Mouse (Mus musculus): Measurements from ENCODE around the gene Eps8. TPM values are rescaled to one million over a fixed set of nuclear protein-coding genes. Genes with fewer than 3 reads are reported as not detected.

The Eps8 gene
- polyA plus RNA-seq (2015; fragmentation: Nextera tagmentation; extraction: Ambion mirVana) = 34.4 and 49.9 TPM in 2 replicates

DNA sequence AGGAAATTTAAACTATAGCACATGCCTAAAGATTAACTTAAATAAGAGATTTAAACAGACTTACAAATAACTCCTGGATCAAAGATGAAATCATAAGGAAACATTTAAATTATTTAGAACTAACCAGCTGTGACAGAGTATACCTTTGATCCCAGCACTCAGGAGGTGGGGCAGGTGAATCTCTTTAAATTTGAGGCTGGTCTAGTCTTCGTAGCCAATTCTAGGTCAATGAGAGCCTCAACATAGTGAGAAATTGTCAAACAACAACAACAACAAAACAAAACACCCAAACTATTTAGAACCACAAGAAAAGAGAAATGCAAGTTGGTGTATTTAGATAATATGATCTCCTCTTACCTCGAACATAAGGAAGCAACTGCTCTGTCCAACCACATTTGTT lies at the start of gene Eps8:
Gene Eps8, minus strand, starts transcription at position 101 of the 400 bp plus-strand sequence.
- WGBS = 40% methylated on average over 2 of the region's 2 CpGs
- no peaks in the 10 kb centered on the region for H3K9me3 ChIP-seq
- ATAC-seq (ENCODE audit: insufficient number of reproducible peaks, insufficient read depth, low FRiP score, low TSS enrichment, low read depth) = no peak

DNA sequence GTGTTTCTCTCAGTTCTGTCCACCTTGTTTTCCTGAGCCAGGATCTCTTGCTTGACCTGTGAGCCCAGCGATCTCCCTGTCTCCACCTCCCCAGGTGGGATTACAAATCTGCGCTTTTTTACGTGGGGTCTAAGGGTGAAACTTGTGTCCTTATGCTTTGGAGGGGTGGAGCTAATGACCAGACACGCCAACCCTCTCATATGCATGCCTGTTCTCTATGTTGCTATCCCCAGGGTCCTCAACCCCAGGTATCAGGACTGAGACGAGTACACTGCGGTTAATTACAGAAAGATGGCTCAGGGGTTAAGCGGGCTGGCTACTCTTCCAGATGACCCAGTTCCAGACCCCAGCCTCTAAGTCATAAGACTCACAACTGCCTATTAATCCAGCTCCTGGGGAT lies 48.8 kb upstream of the Eps8 start:
- no peaks in the 10 kb centered on the region for H3K4me1 ChIP-seq
- no peak overlapping the region for H3K4me2 ChIP-seq
- H3K27me3 ChIP-seq = no peaks in the 10 kb centered on the region
- no peak for ATAC-seq (ENCODE audit: insufficient number of reproducible peaks, insufficient read depth, low FRiP score, low TSS enrichment, low read depth)
- H3K9me3 ChIP-seq = no peaks in the 10 kb centered on the region
- no peak overlapping the region for H3K27ac ChIP-seq
- no peak overlapping the region for H3K4me3 ChIP-seq
- H3K36me3 ChIP-seq = no peaks in the 10 kb centered on the region
- no peak overlapping the region for H3K9ac ChIP-seq
- 76% methylated on average over 7 of the region's 7 CpGs for WGBS

More for the DNA sequence above, at the start of gene Eps8:
- no peak within 1 kb of the TSS for H3K27ac ChIP-seq
- H3K4me1 ChIP-seq = no peaks in the 10 kb centered on the region
- H3K4me3 ChIP-seq = no peak within 1 kb of the TSS
- H3K4me2 ChIP-seq = no peak within 1 kb of the TSS
- H3K36me3 ChIP-seq = no peaks in the 10 kb centered on the region
- no peaks in the 10 kb centered on the region for H3K27me3 ChIP-seq
- H3K9ac ChIP-seq = no peak within 1 kb of the TSS

DNA sequence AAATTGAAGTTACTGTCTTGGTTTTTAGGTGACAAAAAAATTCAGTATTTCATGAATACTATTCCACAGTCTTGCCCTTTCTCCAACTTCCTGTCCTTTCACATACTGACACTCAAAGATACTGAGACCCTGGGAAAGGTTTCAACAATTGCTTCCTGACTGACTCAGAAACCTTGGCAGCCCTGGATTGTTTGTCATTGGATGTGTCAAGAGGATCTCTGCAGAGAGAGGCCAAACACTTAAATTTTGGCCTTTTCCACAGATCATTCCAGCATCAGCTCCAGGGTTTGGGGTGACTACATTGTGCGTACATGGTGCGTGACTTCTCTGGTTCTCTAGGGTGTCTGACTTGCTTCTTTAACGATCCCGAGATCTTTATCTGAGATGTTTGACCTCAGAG lies 48.2 kb upstream of the Eps8 start:
- 80% methylated on average over 4 of the region's 4 CpGs for WGBS
- Histone ChIP-seq H3K36me3 (no peaks in the 10 kb centered on the region), H3K4me1 (no peaks in the 10 kb centered on the region), H3K4me2 (no peak overlapping the region), H3K27ac (no peak overlapping the region), H3K9ac (no peak overlapping the region), H3K9me3 (no peaks in the 10 kb centered on the region), H3K27me3 (no peaks in the 10 kb centered on the region), H3K4me3 (no peak overlapping the region)
- no peak for ATAC-seq (ENCODE audit: insufficient number of reproducible peaks, insufficient read depth, low FRiP score, low TSS enrichment, low read depth)

DNA sequence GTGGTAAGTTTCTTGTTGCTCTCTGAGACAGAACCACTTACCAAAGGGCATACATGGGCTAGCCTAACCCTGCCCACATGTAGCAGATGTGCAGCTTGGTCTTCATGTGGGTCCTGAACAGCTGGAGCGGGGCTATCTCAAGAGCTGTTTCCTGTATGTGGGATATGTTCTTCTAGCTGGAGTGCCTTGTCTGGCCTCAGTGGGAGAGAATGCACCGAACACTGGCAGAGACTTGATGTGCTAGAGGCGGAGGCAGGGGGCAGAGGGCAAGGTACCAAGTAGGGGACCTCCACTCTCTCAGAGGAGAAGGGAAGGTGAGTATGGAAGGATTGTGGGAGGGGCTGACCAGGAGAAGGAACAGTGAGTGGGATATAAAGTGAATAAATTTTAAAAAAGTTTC lies 47.5 kb upstream of the Eps8 start:
- H3K36me3 ChIP-seq = no peaks in the 10 kb centered on the region
- H3K9me3 ChIP-seq = no peaks in the 10 kb centered on the region
- no peaks in the 10 kb centered on the region for H3K4me1 ChIP-seq
- no peak overlapping the region for H3K4me2 ChIP-seq
- H3K27me3 ChIP-seq = no peaks in the 10 kb centered on the region
- H3K27ac ChIP-seq = no peak overlapping the region
- no peak for ATAC-seq (ENCODE audit: insufficient number of reproducible peaks, insufficient read depth, low FRiP score, low TSS enrichment, low read depth)
- WGBS = 86% methylated on average over 3 of the region's 3 CpGs
- H3K4me3 ChIP-seq = no peak overlapping the region
- H3K9ac ChIP-seq = no peak overlapping the region

DNA sequence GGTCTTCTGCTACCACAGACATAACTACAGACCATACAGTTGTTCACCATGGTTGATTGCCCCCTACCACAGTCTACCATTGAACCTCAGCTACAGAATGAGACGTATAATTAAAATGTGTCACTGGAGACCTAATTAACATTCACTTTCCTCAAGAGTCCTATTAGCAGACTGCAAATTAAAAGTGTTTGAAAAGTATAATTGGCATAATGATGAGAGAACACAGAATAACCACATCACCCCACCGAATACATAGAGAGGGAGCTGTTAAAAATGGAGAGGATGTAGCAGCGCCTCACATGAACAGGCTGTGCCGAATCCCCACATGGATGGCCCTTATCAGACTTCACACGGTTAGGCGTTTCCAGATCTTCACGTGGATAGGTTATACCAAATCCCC lies 44.8 kb upstream of the Eps8 start:
- Histone ChIP-seq H3K9ac (no peak overlapping the region), H3K9me3 (no peaks in the 10 kb centered on the region), H3K36me3 (no peaks in the 10 kb centered on the region), H3K27me3 (no peaks in the 10 kb centered on the region), H3K4me1 (peaks cover 5% of the 10 kb centered on the region), H3K4me3 (no peak overlapping the region), H3K4me2 (no peak overlapping the region), H3K27ac (no peak overlapping the region)
- no peak for ATAC-seq (ENCODE audit: insufficient number of reproducible peaks, insufficient read depth, low FRiP score, low TSS enrichment, low read depth)
- WGBS = 89% methylated on average over 7 of the region's 7 CpGs

DNA sequence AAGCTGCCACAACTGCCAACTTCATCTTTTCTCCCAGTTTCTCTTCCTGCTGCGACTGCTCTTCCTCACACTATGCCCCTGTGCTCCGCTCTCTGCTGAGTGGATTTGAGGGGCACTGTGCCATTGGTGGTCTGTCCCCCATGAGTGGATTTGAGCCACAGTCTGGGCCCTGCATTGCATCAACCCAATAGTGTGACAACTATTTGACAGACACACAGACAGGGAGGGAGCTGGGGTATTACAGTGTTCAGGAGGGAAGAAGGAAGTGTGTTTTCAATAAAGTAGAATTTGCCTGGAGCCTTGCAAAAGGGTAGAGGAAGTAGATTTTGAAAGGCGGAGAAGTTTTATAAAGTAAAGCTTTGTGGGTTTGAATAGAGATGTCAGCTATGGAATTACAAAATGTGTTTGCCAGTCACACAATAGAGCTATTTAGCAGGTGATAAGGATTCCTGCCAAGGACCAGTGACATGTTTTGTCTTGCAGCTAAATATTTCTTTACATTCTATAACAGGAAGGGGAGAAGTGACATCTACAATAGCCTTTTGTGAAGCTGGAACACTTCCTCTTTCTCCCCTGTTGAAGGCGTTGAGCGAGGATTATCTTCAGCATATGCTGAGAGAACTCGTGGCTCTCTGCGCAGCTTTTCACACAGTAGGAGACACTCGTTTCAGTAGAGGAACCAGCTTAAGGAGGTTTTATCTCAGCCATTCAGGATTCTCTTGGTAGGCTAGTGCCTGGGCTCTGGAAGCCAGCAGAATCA lies 41.9 kb upstream of the Eps8 start:
- peaks cover 5% of the 10 kb centered on the region for H3K4me1 ChIP-seq
- H3K27ac ChIP-seq = peak overlapping the region; percentile 60
- no peak overlapping the region for H3K4me3 ChIP-seq
- H3K9ac ChIP-seq = no peak overlapping the region
- ATAC-seq (ENCODE audit: insufficient number of reproducible peaks, insufficient read depth, low FRiP score, low TSS enrichment, low read depth) = no peak
- 55% methylated on average over 8 of the region's 8 CpGs for WGBS
- no peak overlapping the region for H3K4me2 ChIP-seq
- H3K27me3 ChIP-seq = no peaks in the 10 kb centered on the region
- H3K9me3 ChIP-seq = no peaks in the 10 kb centered on the region
- H3K36me3 ChIP-seq = no peaks in the 10 kb centered on the region

DNA sequence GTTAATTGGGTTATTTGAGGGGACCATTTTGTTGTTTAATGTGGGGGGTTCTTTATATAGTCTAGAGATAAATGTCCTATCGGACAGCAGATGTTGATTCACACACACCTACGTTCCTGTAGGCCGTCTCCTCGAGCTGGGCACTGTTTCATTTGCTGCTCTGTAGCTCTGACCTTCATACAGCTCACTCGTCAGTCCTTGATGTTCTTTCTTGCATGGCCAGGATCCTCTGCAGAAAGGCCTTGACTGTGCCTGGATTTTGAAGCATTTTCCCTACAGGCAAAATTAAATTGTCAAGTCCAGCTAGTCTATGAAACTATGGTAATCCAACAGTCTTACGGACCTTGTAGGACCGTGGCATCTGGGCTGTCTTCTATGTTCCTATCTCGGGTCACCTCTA lies 40.4 kb upstream of the Eps8 start:
- H3K36me3 ChIP-seq = no peaks in the 10 kb centered on the region
- no peak overlapping the region for H3K9ac ChIP-seq
- no peaks in the 10 kb centered on the region for H3K27me3 ChIP-seq
- no peaks in the 10 kb centered on the region for H3K9me3 ChIP-seq
- WGBS = 87% methylated on average over 8 of the region's 8 CpGs
- H3K4me1 ChIP-seq = peaks cover 10% of the 10 kb centered on the region
- no peak overlapping the region for H3K4me3 ChIP-seq
- H3K4me2 ChIP-seq = no peak overlapping the region
- H3K27ac ChIP-seq = no peak overlapping the region
- ATAC-seq (ENCODE audit: insufficient number of reproducible peaks, insufficient read depth, low FRiP score, low TSS enrichment, low read depth) = no peak

DNA sequence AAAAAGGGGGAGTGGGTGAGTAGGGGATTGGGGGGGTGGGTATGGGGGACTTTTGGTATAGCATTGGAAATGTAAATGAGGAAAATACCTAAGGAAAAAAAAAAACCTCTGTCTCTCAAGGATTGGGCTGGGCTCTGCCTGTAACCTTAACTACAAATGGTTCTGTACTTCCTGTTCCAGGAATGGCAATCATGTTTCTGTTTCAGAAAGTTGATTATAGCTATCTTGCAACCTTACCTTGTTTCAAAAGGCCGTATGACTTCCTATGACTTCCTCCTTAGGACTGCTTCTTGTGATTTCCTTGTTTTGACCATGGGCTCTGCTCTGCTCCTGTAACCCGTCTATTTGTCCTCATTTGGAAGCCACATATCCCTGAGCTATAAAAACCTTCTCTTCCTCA lies 39.6 kb upstream of the Eps8 start:
- WGBS = 67% methylated on average over 2 of the region's 2 CpGs
- no peak overlapping the region for H3K9ac ChIP-seq
- H3K27ac ChIP-seq = no peak overlapping the region
- no peaks in the 10 kb centered on the region for H3K27me3 ChIP-seq
- no peak for ATAC-seq (ENCODE audit: insufficient number of reproducible peaks, insufficient read depth, low FRiP score, low TSS enrichment, low read depth)
- H3K4me3 ChIP-seq = no peak overlapping the region
- H3K4me1 ChIP-seq = peaks cover 10% of the 10 kb centered on the region
- H3K36me3 ChIP-seq = no peaks in the 10 kb centered on the region
- H3K9me3 ChIP-seq = no peaks in the 10 kb centered on the region
- no peak overlapping the region for H3K4me2 ChIP-seq

DNA sequence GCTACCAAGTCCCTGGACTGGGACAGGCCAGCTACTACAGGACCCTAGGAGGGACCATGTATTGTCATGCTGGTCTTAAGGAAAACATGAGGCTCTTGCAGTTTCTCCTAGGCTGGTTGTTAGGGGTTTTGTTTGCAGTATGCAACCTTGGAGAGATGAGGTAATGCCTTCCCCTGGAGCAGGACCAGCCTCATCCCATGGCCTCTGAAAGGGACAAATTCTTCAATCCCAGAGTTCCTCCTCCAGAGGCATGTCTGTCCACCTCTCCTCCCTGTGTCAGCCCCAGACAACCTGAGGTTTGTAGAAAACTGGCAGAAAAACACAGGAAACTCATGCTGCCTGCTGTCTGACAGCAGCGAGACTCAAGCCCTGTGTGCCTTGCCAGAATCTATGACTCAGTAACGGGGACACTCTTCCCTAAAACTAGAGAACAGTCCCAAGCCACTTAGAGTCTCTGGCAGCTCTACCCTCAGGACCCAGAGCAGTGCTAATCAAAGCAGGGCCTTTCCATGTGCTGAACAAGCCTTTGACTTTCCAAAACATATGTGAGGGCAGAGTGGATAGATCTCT lies 36.0 kb upstream of the Eps8 start:
- peaks cover 17% of the 10 kb centered on the region for H3K4me1 ChIP-seq
- no peaks in the 10 kb centered on the region for H3K9me3 ChIP-seq
- H3K9ac ChIP-seq = no peak overlapping the region
- no peak overlapping the region for H3K4me3 ChIP-seq
- no peak overlapping the region for H3K27ac ChIP-seq
- 56% methylated on average over 2 of the region's 2 CpGs for WGBS
- ATAC-seq (ENCODE audit: insufficient number of reproducible peaks, insufficient read depth, low FRiP score, low TSS enrichment, low read depth) = no peak
- H3K27me3 ChIP-seq = no peaks in the 10 kb centered on the region
- H3K36me3 ChIP-seq = no peaks in the 10 kb centered on the region
- H3K4me2 ChIP-seq = no peak overlapping the region

DNA sequence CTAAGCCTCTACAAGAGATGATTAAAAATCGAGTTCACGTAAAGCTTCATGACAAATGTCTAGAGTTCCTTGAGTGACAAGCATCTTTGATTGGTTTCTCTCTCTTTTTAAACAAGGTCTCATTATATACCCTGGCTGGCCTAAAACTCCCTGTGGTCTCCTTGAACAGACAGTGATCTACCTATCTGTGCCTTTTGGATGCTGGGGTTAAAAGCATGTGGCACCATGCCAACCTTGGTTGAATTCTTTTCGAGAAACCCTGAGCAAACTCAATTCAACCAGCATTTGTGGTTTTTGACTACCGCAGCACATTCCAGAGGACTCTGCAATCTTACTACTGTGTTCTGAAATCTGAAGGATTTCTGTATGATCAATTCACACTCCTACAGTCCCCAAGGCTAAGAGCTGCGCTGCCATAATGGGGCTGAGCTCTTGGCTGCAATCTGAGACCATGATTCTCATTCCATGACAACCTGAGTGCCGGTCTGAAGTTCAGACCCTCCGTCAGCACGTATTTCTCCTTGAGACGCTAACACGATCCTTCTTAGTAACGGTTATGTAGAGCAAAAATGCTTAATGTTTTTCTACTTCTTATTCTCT lies 33.9 kb upstream of the Eps8 start:
- ATAC-seq (ENCODE audit: insufficient number of reproducible peaks, insufficient read depth, low FRiP score, low TSS enrichment, low read depth) = peak; percentile 37; the same call in 1 of the 2 replicates
- 38% methylated on average over 11 of the region's 11 CpGs for WGBS
- H3K27ac ChIP-seq = peak overlapping the region; percentile 33; the same call in 1 of the 2 replicates
- H3K27me3 ChIP-seq = no peaks in the 10 kb centered on the region
- no peak overlapping the region for H3K9ac ChIP-seq
- no peaks in the 10 kb centered on the region for H3K36me3 ChIP-seq
- peak overlapping the region; percentile 36; the same call in 1 of the 2 replicates for H3K4me2 ChIP-seq
- peaks cover 17% of the 10 kb centered on the region for H3K4me1 ChIP-seq
- no peaks in the 10 kb centered on the region for H3K9me3 ChIP-seq
- H3K4me3 ChIP-seq = no peak overlapping the region

DNA sequence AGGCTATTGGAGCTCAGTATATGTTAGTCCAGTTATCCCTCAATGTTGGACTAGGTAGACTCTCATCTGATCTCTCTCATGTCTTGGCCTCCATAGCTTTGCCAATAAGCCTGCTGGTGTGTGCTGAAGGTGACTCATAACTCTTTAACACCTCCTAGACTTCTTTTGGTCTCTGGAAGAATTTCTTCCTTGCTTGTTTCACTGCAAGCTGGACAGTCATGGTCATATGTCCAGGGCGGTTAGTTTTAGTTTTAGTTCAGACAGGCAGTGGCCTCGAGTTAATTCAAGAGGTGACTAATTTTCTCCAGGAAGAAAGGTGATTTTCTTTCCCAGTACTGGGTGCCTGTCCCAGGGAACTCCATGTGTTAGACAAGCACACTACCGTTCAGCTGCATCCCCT lies 33.4 kb upstream of the Eps8 start:
- H3K9me3 ChIP-seq = no peaks in the 10 kb centered on the region
- peak overlapping the region; percentile 33; the same call in 1 of the 2 replicates for H3K27ac ChIP-seq
- ATAC-seq (ENCODE audit: insufficient number of reproducible peaks, insufficient read depth, low FRiP score, low TSS enrichment, low read depth) = no peak
- WGBS = 67% methylated on average over 3 of the region's 3 CpGs
- no peaks in the 10 kb centered on the region for H3K36me3 ChIP-seq
- H3K4me2 ChIP-seq = no peak overlapping the region
- H3K9ac ChIP-seq = no peak overlapping the region
- H3K4me3 ChIP-seq = no peak overlapping the region
- peaks cover 17% of the 10 kb centered on the region for H3K4me1 ChIP-seq
- no peaks in the 10 kb centered on the region for H3K27me3 ChIP-seq

DNA sequence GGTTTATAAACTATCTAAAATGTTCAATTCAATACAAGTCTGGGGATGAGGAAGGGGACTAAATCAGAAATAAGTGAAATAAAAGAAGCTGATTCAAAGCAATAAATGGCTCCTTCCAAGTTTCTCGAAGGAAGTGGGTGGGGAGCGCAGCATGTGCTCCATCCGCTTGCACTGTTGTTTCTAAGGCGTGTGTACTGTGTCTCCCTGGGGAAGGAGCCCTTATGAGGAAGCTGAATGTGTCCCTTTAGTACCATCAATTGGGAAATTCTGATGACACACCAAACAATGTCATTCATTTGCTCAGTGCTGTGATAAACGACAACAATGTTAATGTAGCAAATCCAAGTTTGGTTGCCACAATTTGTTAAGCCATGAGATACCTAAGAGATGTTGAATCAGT lies 33.0 kb upstream of the Eps8 start:
- no peak for ATAC-seq (ENCODE audit: insufficient number of reproducible peaks, insufficient read depth, low FRiP score, low TSS enrichment, low read depth)
- Histone ChIP-seq H3K36me3 (no peaks in the 10 kb centered on the region), H3K4me3 (no peak overlapping the region), H3K4me2 (no peak overlapping the region), H3K27me3 (no peaks in the 10 kb centered on the region), H3K4me1 (peaks cover 17% of the 10 kb centered on the region), H3K9me3 (no peaks in the 10 kb centered on the region), H3K9ac (no peak overlapping the region), H3K27ac (no peak overlapping the region)
- WGBS = 92% methylated on average over 5 of the region's 5 CpGs
